Mouse (Mus musculus) ES-E14 (cell line): ENCODE data around the gene Agl. TPM values are rescaled to one million over a fixed set of nuclear protein-coding genes. Genes with fewer than 3 reads are reported as not detected.
A peak's percentile ranks its signal among the peaks of the same experiment; 100 is the strongest.
"Not testable (repeated sequence)": the region's sequence is repeated elsewhere in the genome, so short reads cannot be mapped to it uniquely, and the experiment has no call there.

ENCODE experiments used
- DNase-seq: peaks from one replicate; pipeline ENCODE4 v3.0.0-alpha.2; 2013; ENCODE audit warnings: low read depth, low spot score
- H3K27ac ChIP-seq: 2 replicates; pipeline ENCODE4 v1.5.1; 2012; ENCODE audit warnings: low read depth, mild to moderate bottlenecking, low read length, moderate library complexity, mixed read lengths; ENCODE audit not compliant: poor library complexity, insufficient read depth, severe bottlenecking
- H3K36me3 ChIP-seq: 2 replicates; pipeline ENCODE4 v1.6.1; 2012; ENCODE audit warnings: mild to moderate bottlenecking, low read length, moderate library complexity, mixed read lengths; ENCODE audit not compliant: control insufficient read depth, poor library complexity, insufficient read depth, severe bottlenecking
- H3K4me1 ChIP-seq, 2 experiments: fragments of 150-350 bp in 1 of 2; sonication (generic) in 1 of 2; 2 replicates each; pipeline ENCODE4 v1.6.1; 2012; ENCODE audit warnings: low read length in 2 of 2, mild to moderate bottlenecking in 1 of 2, mixed read lengths in 1 of 2; ENCODE audit not compliant: control insufficient read depth in 2 of 2, insufficient read depth in 2 of 2, poor library complexity in 1 of 2
- H3K4me3 ChIP-seq, 2 experiments: fragments of 150-350 bp in 1 of 2; sonication (generic) in 1 of 2; 2 replicates each; pipeline ENCODE4 v1.5.1; 2012; ENCODE audit warnings: low read length in 2 of 2, low read depth in 1 of 2, mild to moderate bottlenecking in 1 of 2, mixed read lengths in 1 of 2; ENCODE audit not compliant: insufficient read depth in 1 of 2, poor library complexity in 1 of 2, severe bottlenecking in 1 of 2
- H3K9ac ChIP-seq: 2 replicates; pipeline ENCODE4 v1.6.1; 2012; ENCODE audit warnings: low read depth, mild to moderate bottlenecking, low read length, mixed read lengths; ENCODE audit not compliant: poor library complexity, insufficient read depth, severe bottlenecking
- H3K9me3 ChIP-seq: fragments of 150-350 bp; sonication (generic); 2 replicates; pipeline ENCODE4 v1.6.1; 2012; ENCODE audit warnings: low read depth, mild to moderate bottlenecking, low read length; ENCODE audit not compliant: control insufficient read depth, insufficient read depth
- CHD2 ChIP-seq: IDR thresholded peaks from 2 replicates; pipeline ENCODE4 v1.6.1; 2014; ENCODE audit warnings: mild to moderate bottlenecking, low read depth, low read length, inconsistent platforms
- HCFC1 ChIP-seq: IDR thresholded peaks from 2 replicates; pipeline ENCODE4 v1.6.1; 2012; ENCODE audit warnings: low read length, inconsistent platforms, borderline replicate concordance; ENCODE audit not compliant: insufficient read depth
- MAFK ChIP-seq: IDR thresholded peaks from 2 replicates; pipeline ENCODE4 v1.6.1; 2014; ENCODE audit warnings: mild to moderate bottlenecking, low read depth, low read length, inconsistent platforms; ENCODE audit not compliant: insufficient read depth
- ZC3H11A ChIP-seq: IDR thresholded peaks from 2 replicates; pipeline ENCODE4 v1.6.1; 2012; ENCODE audit warnings: low read depth, mild to moderate bottlenecking, inconsistent platforms, low read length, borderline replicate concordance
- ZNF384 ChIP-seq: IDR thresholded peaks from 2 replicates; pipeline ENCODE4 v1.6.1; 2012; ENCODE audit warnings: low read depth, low read length, inconsistent platforms
- in situ Hi-C, 2 experiments: fragments of 600-800 bp; cut with MboI; formaldehyde crosslinking; loops; one replicate each; pipeline ENCODE4 v1.15.1; 2025; ENCODE audit warnings: low sequenced_read_pairs in 2 of 2, inconsistent platforms in 1 of 2; ENCODE audit not compliant: unreplicated experiment in 2 of 2
- total RNA-seq: library from RNA; depleted of rRNA; stranded (reverse); fragments of 300-350 nt; gene quantifications from 2 replicates; pipeline ENCODE4 v1.2.3, GENCODE M21; 2012

Gene Agl
- total RNA-seq, 1 experiment: 5.6 TPM

GRCm38 (mm10) chr3:116773836-116774235 lies 34.1 kb downstream of the Agl start:
- Histone ChIP-seq H3K27ac (no peak overlapping the region), H3K36me3 (peaks cover 2% of the 10 kb centered on the region; the same call in 1 of the 2 replicates), H3K9ac (peak overlapping the region; percentile 18; the same call in 1 of the 2 replicates), H3K4me3 (peak overlapping the region; percentile 18 to 50; a peak in 3 of 4 replicates), H3K4me1 (peaks cover 0 to 2% of the 10 kb centered on the region in 2 experiments; a peak in 2 of 4 replicates), H3K9me3 (no peaks in the 10 kb centered on the region)
- no peak for DNase-seq
- in situ Hi-C loops: no loop called here
- no peak for TF ChIP-seq CHD2
- 0 out of 2 replicates have a peak, but pooled peaks have one; percentile 21 for TF ChIP-seq HCFC1

- no peak for DNase-seq
- Histone ChIP-seq H3K36me3 (no peaks in the 10 kb centered on the region; the same call in 1 of the 2 replicates), H3K4me1 (no peaks in the 10 kb centered on the region; a peak in 1 of 4 replicates), H3K27ac (no peak overlapping the region), H3K9ac (no peak overlapping the region), H3K9me3 (no peaks in the 10 kb centered on the region), H3K4me3 (no peak overlapping the region)
- in situ Hi-C loops: no loop called here
- TF ChIP-seq ZC3H11A (no peak), HCFC1 (no peak), CHD2 (no peak), MAFK (no peak), ZNF384 (no peak)
These were observed 36.4 kb downstream of the Agl start for GRCm38 (mm10) chr3:116771597-116771996.

GRCm38 (mm10) chr3:116766963-116767362 lies 41.0 kb downstream of the Agl start:
- in situ Hi-C loops, H3K4me3 ChIP-seq, H3K9me3 ChIP-seq, H3K4me1 ChIP-seq, H3K27ac ChIP-seq, H3K36me3 ChIP-seq, H3K9ac ChIP-seq: not testable (repeated sequence)
- TF ChIP-seq ZNF384: peak; percentile 93
- DNase-seq: peak; percentile 50

- Histone ChIP-seq H3K4me3 (no peak overlapping the region), H3K36me3 (peaks cover 2% of the 10 kb centered on the region; the same call in 1 of the 2 replicates), H3K27ac (no peak overlapping the region), H3K4me1 (0 out of 4 replicates have a peak, but pooled peaks cover 0 to 1% of the 10 kb centered on the region in 2 experiments), H3K9ac (no peak overlapping the region), H3K9me3 (no peaks in the 10 kb centered on the region)
- TF ChIP-seq CHD2 (no peak), ZC3H11A (no peak), ZNF384 (no peak), MAFK (no peak), HCFC1 (no peak)
- no peak for DNase-seq
- in situ Hi-C loops: loop anchor here in 1 of 2 experiments (5.0 kb wide), 1 partner anchor 426 kb away; no protein-coding TSS in a partner anchor
These were observed 55.1 kb downstream of the Agl start for GRCm38 (mm10) chr3:116752818-116753217.

GRCm38 (mm10) chr3:116751191-116751860 lies 56.6 kb downstream of the Agl start:
- H3K36me3 ChIP-seq: peaks cover 2% of the 10 kb centered on the region; the same call in 1 of the 2 replicates
- no peak overlapping the region for H3K9ac ChIP-seq
- peak; percentile 56 for DNase-seq
- H3K4me1 ChIP-seq: 0 out of 4 replicates have a peak, but pooled peaks cover 0 to 1% of the 10 kb centered on the region in 2 experiments
- no peak overlapping the region for H3K27ac ChIP-seq
- H3K4me3 ChIP-seq: no peak overlapping the region
- TF ChIP-seq CHD2 (no peak), ZNF384 (no peak), HCFC1 (no peak), ZC3H11A (peak; percentile 46; the same call in 1 of the 2 replicates)
- in situ Hi-C loops: loop anchor here in 1 of 2 experiments (5.0 kb wide), 1 partner anchor 424 kb away; no protein-coding TSS in a partner anchor
- H3K9me3 ChIP-seq: no peaks in the 10 kb centered on the region
